Mouse (Mus musculus) megakaryocyte, embryonic 14.5 days (primary cell): ENCODE measurements around the gene Slc12a3. TPM values are rescaled to one million over a fixed set of nuclear protein-coding genes. Genes with fewer than 3 reads are reported as not detected.

Experiments used
- H3K27me3 ChIP-seq: replicated peaks from 2 replicates; pipeline ENCODE3; 2012; ENCODE audit warnings: inconsistent platforms
- H3K36me3 ChIP-seq: replicated peaks from 2 replicates; pipeline ENCODE3; 2012; ENCODE audit warnings: low read length, inconsistent platforms, mixed read lengths
- H3K4me1 ChIP-seq: 2 replicates; pipeline ENCODE4 v1.6.1; 2012; ENCODE audit warnings: inconsistent platforms
- H3K4me3 ChIP-seq: replicated peaks from 2 replicates; pipeline ENCODE3; 2012; ENCODE audit warnings: moderate library complexity, mild to moderate bottlenecking, inconsistent platforms
- H3K9me3 ChIP-seq: 2 replicates; pipeline ENCODE4 v1.6.1; 2012; ENCODE audit warnings: inconsistent platforms
- FLI1 ChIP-seq: IDR thresholded peaks from 2 replicates; pipeline ENCODE4 v1.6.1; 2012; ENCODE audit warnings: low read length, inconsistent platforms, mixed read lengths
- GATA1 ChIP-seq: IDR thresholded peaks from 3 replicates; pipeline ENCODE4 v1.6.1; 2012; ENCODE audit warnings: mixed read lengths, low read length, inconsistent platforms, borderline replicate concordance
- polyA plus RNA-seq: library from polyadenylated mRNA; stranded (reverse); fragments of >175 nt; gene quantifications from 2 replicates; pipeline ENCODE4 v1.2.3, GENCODE M21; 2012; ENCODE audit warnings: low replicate concordance; ENCODE audit not compliant: insufficient read depth

Gene Slc12a3
- polyA plus RNA-seq, 1 experiment: not detected

- Histone ChIP-seq H3K27me3 (peaks cover 32% of the 10 kb centered on the region), H3K36me3 (peaks cover 3% of the 10 kb centered on the region), H3K4me1 (peaks cover 73% of the 10 kb centered on the region), H3K9me3 (peaks cover 8% of the 10 kb centered on the region), H3K4me3 (no peak overlapping the region)
- TF ChIP-seq FLI1 (no peak), GATA1 (no peak)
These were observed 19.4 kb downstream of the Slc12a3 start for GRCm38 (mm10) chr8:94348425-94348824.

- Histone ChIP-seq H3K4me1 (peaks cover 68% of the 10 kb centered on the region), H3K27me3 (peaks cover 32% of the 10 kb centered on the region), H3K36me3 (peaks cover 4% of the 10 kb centered on the region), H3K9me3 (peaks cover 9% of the 10 kb centered on the region), H3K4me3 (no peak overlapping the region)
- TF ChIP-seq GATA1: no peak
- TF ChIP-seq FLI1: no peak
These were observed 25.1 kb downstream of the Slc12a3 start for GRCm38 (mm10) chr8:94354069-94354531.

GRCm38 (mm10) chr8:94354571-94354970 is 25.6 kb downstream of the Slc12a3 start:
- Histone ChIP-seq H3K4me1 (peaks cover 69% of the 10 kb centered on the region), H3K36me3 (peaks cover 4% of the 10 kb centered on the region), H3K9me3 (peaks cover 9% of the 10 kb centered on the region), H3K4me3 (no peak overlapping the region), H3K27me3 (peaks cover 28% of the 10 kb centered on the region)
- TF ChIP-seq GATA1 (no peak), FLI1 (no peak)

- Histone ChIP-seq H3K36me3 (peaks cover 4% of the 10 kb centered on the region), H3K27me3 (peaks cover 6% of the 10 kb centered on the region), H3K4me3 (no peak overlapping the region), H3K9me3 (peaks cover 9% of the 10 kb centered on the region), H3K4me1 (peaks cover 71% of the 10 kb centered on the region)
- TF ChIP-seq GATA1 (no peak), FLI1 (no peak)
These were observed 28.2 kb downstream of the Slc12a3 start for GRCm38 (mm10) chr8:94357220-94357619.

- no peak for TF ChIP-seq GATA1
- no peak for TF ChIP-seq FLI1
- H3K36me3 ChIP-seq: no peaks in the 10 kb centered on the region
- H3K9me3 ChIP-seq: no peaks in the 10 kb centered on the region; the same call in 1 of the 2 replicates
- no peak overlapping the region for H3K4me3 ChIP-seq
- peaks cover 4% of the 10 kb centered on the region for H3K27me3 ChIP-seq
- H3K4me1 ChIP-seq: peaks cover 84% of the 10 kb centered on the region
These were observed 29.5 kb downstream of the Slc12a3 start for GRCm38 (mm10) chr8:94358541-94358940.

- no peaks in the 10 kb centered on the region for H3K9me3 ChIP-seq
- no peaks in the 10 kb centered on the region for H3K27me3 ChIP-seq
- no peaks in the 10 kb centered on the region for H3K36me3 ChIP-seq
- TF ChIP-seq GATA1 (no peak), FLI1 (no peak)
- no peak overlapping the region for H3K4me3 ChIP-seq
- H3K4me1 ChIP-seq: peaks cover 96% of the 10 kb centered on the region
These were observed 32.9 kb downstream of the Slc12a3 start for GRCm38 (mm10) chr8:94361774-94362431.

- H3K9me3 ChIP-seq: no peaks in the 10 kb centered on the region
- TF ChIP-seq GATA1: no peak
- TF ChIP-seq FLI1: no peak
- no peaks in the 10 kb centered on the region for H3K27me3 ChIP-seq
- peaks cover 96% of the 10 kb centered on the region for H3K4me1 ChIP-seq
- H3K4me3 ChIP-seq: peak overlapping the region; percentile 74
- H3K36me3 ChIP-seq: no peaks in the 10 kb centered on the region
These were observed 33.7 kb downstream of the Slc12a3 start for GRCm38 (mm10) chr8:94362607-94363239.

- no peak for TF ChIP-seq GATA1
- TF ChIP-seq FLI1: no peak
- H3K4me1 ChIP-seq: peaks cover 99% of the 10 kb centered on the region
- H3K4me3 ChIP-seq: peak overlapping the region; percentile 74
- no peaks in the 10 kb centered on the region for H3K9me3 ChIP-seq
- no peaks in the 10 kb centered on the region for H3K27me3 ChIP-seq
- peaks cover 5% of the 10 kb centered on the region for H3K36me3 ChIP-seq
These were observed 34.3 kb downstream of the Slc12a3 start for GRCm38 (mm10) chr8:94363288-94363688.

GRCm38 (mm10) chr8:94363906-94364305 is 34.9 kb downstream of the Slc12a3 start:
- peaks cover 93% of the 10 kb centered on the region for H3K4me1 ChIP-seq
- no peak for TF ChIP-seq FLI1
- no peak for TF ChIP-seq GATA1
- no peaks in the 10 kb centered on the region for H3K9me3 ChIP-seq
- H3K36me3 ChIP-seq: peaks cover 5% of the 10 kb centered on the region
- peak overlapping the region; percentile 4 for H3K4me3 ChIP-seq
- H3K27me3 ChIP-seq: no peaks in the 10 kb centered on the region

- Histone ChIP-seq H3K36me3 (peaks cover 5% of the 10 kb centered on the region), H3K4me1 (peaks cover 90% of the 10 kb centered on the region), H3K9me3 (no peaks in the 10 kb centered on the region), H3K4me3 (peak overlapping the region; percentile 82), H3K27me3 (no peaks in the 10 kb centered on the region)
- no peak for TF ChIP-seq FLI1
- TF ChIP-seq GATA1: no peak
These were observed 35.8 kb downstream of the Slc12a3 start for GRCm38 (mm10) chr8:94364686-94365312.
